Mouse (Mus musculus) ES-E14 (cell line): Measurements from ENCODE around the gene Ptpru. TPM values are rescaled to one million over a fixed set of nuclear protein-coding genes. Genes with fewer than 3 reads are reported as not detected.

Experiments used
- DNase-seq: peaks from one replicate; pipeline ENCODE4 v3.0.0-alpha.2; 2013; ENCODE audit warnings: low read depth, low spot score
- H3K27ac ChIP-seq: 2 replicates; pipeline ENCODE4 v1.5.1; 2012; ENCODE audit warnings: low read depth, mild to moderate bottlenecking, low read length, moderate library complexity, mixed read lengths; ENCODE audit not compliant: poor library complexity, insufficient read depth, severe bottlenecking
- H3K36me3 ChIP-seq: 2 replicates; pipeline ENCODE4 v1.6.1; 2012; ENCODE audit warnings: mild to moderate bottlenecking, low read length, moderate library complexity, mixed read lengths; ENCODE audit not compliant: control insufficient read depth, poor library complexity, insufficient read depth, severe bottlenecking
- H3K4me1 ChIP-seq, 2 experiments: fragments of 150-350 bp in 1 of 2; sonication (generic) in 1 of 2; 2 replicates each; pipeline ENCODE4 v1.6.1; 2012; ENCODE audit warnings: low read length in 2 of 2, mild to moderate bottlenecking in 1 of 2, mixed read lengths in 1 of 2; ENCODE audit not compliant: control insufficient read depth in 2 of 2, insufficient read depth in 2 of 2, poor library complexity in 1 of 2
- H3K4me3 ChIP-seq, 2 experiments: fragments of 150-350 bp in 1 of 2; sonication (generic) in 1 of 2; 2 replicates each; pipeline ENCODE4 v1.5.1; 2012; ENCODE audit warnings: low read length in 2 of 2, low read depth in 1 of 2, mild to moderate bottlenecking in 1 of 2, mixed read lengths in 1 of 2; ENCODE audit not compliant: insufficient read depth in 1 of 2, poor library complexity in 1 of 2, severe bottlenecking in 1 of 2
- H3K9ac ChIP-seq: 2 replicates; pipeline ENCODE4 v1.6.1; 2012; ENCODE audit warnings: low read depth, mild to moderate bottlenecking, low read length, mixed read lengths; ENCODE audit not compliant: poor library complexity, insufficient read depth, severe bottlenecking
- H3K9me3 ChIP-seq: fragments of 150-350 bp; sonication (generic); 2 replicates; pipeline ENCODE4 v1.6.1; 2012; ENCODE audit warnings: low read depth, mild to moderate bottlenecking, low read length; ENCODE audit not compliant: control insufficient read depth, insufficient read depth
- CHD2 ChIP-seq: IDR thresholded peaks from 2 replicates; pipeline ENCODE4 v1.6.1; 2014; ENCODE audit warnings: mild to moderate bottlenecking, low read depth, low read length, inconsistent platforms
- HCFC1 ChIP-seq: IDR thresholded peaks from 2 replicates; pipeline ENCODE4 v1.6.1; 2012; ENCODE audit warnings: low read length, inconsistent platforms, borderline replicate concordance; ENCODE audit not compliant: insufficient read depth
- MAFK ChIP-seq: IDR thresholded peaks from 2 replicates; pipeline ENCODE4 v1.6.1; 2014; ENCODE audit warnings: mild to moderate bottlenecking, low read depth, low read length, inconsistent platforms; ENCODE audit not compliant: insufficient read depth
- ZC3H11A ChIP-seq: IDR thresholded peaks from 2 replicates; pipeline ENCODE4 v1.6.1; 2012; ENCODE audit warnings: low read depth, mild to moderate bottlenecking, inconsistent platforms, low read length, borderline replicate concordance
- ZNF384 ChIP-seq: IDR thresholded peaks from 2 replicates; pipeline ENCODE4 v1.6.1; 2012; ENCODE audit warnings: low read depth, low read length, inconsistent platforms
- in situ Hi-C, 2 experiments: fragments of 600-800 bp; cut with MboI; formaldehyde crosslinking; loops; one replicate each; pipeline ENCODE4 v1.15.1; 2025; ENCODE audit warnings: low sequenced_read_pairs in 2 of 2, inconsistent platforms in 1 of 2; ENCODE audit not compliant: unreplicated experiment in 2 of 2
- total RNA-seq: library from RNA; depleted of rRNA; stranded (reverse); fragments of 300-350 nt; gene quantifications from 2 replicates; pipeline ENCODE4 v1.2.3, GENCODE M21; 2012

Ptpru gene
- total RNA-seq, 1 experiment, result 11.2 TPM

GRCm38 (mm10) chr4:131879692-131880091 lies 41.6 kb upstream of the Ptpru start:
- no peak overlapping the region for H3K4me3 ChIP-seq
- TF ChIP-seq HCFC1 (no peak), ZNF384 (no peak), CHD2 (no peak), MAFK (no peak), ZC3H11A (no peak)
- H3K9ac ChIP-seq, result no peak overlapping the region
- peaks cover 5 to 14% of the 10 kb centered on the region in 2 experiments; a peak in 3 of 4 replicates for H3K4me1 ChIP-seq
- H3K36me3 ChIP-seq, result no peaks in the 10 kb centered on the region
- no peak overlapping the region for H3K27ac ChIP-seq
- no peaks in the 10 kb centered on the region for H3K9me3 ChIP-seq
- no peak for DNase-seq
- in situ Hi-C loops, result no loop called here

- Histone ChIP-seq H3K27ac (no peak overlapping the region), H3K9ac (no peak overlapping the region), H3K36me3 (no peaks in the 10 kb centered on the region), H3K4me3 (no peak overlapping the region), H3K9me3 (no peaks in the 10 kb centered on the region), H3K4me1 (peaks cover 5 to 14% of the 10 kb centered on the region in 2 experiments; a peak in 3 of 4 replicates)
- in situ Hi-C loops, result no loop called here
- TF ChIP-seq MAFK (no peak), ZNF384 (no peak), HCFC1 (no peak), ZC3H11A (no peak)
- DNase-seq, result no peak
Measured at GRCm38 (mm10) chr4:131876836-131877235, 38.7 kb upstream of the Ptpru start.

DNA sequence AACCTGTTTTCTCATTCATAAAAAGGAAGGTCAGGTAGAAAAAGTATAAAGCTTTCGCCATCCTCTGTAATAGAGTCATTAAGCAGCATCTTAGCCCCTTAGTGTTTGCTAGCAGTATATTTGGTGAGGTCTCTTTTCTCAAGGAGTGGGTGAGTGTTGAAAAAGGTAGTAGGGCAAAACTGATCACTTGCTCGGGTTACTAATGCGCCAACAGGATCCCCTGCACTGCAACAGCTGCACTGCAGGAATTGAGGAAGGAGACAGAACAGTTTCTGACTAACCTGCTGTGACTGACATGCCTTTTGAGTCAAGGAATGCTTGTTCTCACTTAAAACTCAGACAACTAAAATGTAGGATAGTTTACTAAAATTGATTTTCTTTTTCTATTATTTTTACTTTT lies 37.2 kb upstream of the Ptpru start:
- TF ChIP-seq ZNF384 (no peak), ZC3H11A (no peak), HCFC1 (no peak), CHD2 (no peak), MAFK (no peak)
- Histone ChIP-seq H3K4me3 (peak overlapping the region in 1 of 2 experiments; percentile 99; a peak in 2 of 4 replicates), H3K27ac (no peak overlapping the region), H3K9me3 (no peaks in the 10 kb centered on the region), H3K4me1 (peaks cover 5 to 14% of the 10 kb centered on the region in 2 experiments; a peak in 3 of 4 replicates), H3K36me3 (peaks cover 1% of the 10 kb centered on the region; the same call in 1 of the 2 replicates), H3K9ac (no peak overlapping the region; the same call in 1 of the 2 replicates)
- in situ Hi-C loops, result no loop called here
- DNase-seq, result no peak

GRCm38 (mm10) chr4:131874567-131874966 lies 36.5 kb upstream of the Ptpru start:
- in situ Hi-C loops, result no loop called here
- no peak for DNase-seq
- H3K9me3 ChIP-seq, result no peaks in the 10 kb centered on the region
- peaks cover 5 to 14% of the 10 kb centered on the region in 2 experiments; a peak in 3 of 4 replicates for H3K4me1 ChIP-seq
- H3K36me3 ChIP-seq, result peaks cover 2% of the 10 kb centered on the region; the same call in 1 of the 2 replicates
- H3K9ac ChIP-seq, result peak overlapping the region; percentile 100
- TF ChIP-seq ZC3H11A (no peak), HCFC1 (no peak), ZNF384 (no peak), MAFK (no peak), CHD2 (no peak)
- peak overlapping the region; percentile 98 to 99 for H3K4me3 ChIP-seq
- no peak overlapping the region for H3K27ac ChIP-seq

DNA sequence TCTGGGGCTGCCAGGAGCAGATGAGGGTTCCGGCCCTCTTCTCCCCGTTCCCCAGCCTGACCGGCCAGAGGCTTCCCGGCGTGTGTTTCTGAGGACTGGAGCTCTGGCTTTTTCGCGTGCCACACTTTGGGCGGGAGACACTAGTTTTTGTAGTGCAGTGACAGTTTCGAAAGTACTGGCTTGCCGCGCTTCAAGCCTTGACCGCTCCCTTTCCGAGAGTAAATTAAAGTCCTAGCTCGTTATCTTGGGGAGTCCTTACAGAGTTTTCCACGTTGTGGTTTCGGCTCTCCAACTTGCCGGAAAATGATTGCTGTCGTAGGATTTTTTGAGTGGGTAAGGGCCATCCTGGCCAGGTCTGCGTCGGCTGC lies 36.1 kb upstream of the Ptpru start:
- DNase-seq, result peak; percentile 24
- H3K36me3 ChIP-seq, result peaks cover 2% of the 10 kb centered on the region; the same call in 1 of the 2 replicates
- TF ChIP-seq HCFC1 (no peak), ZC3H11A (no peak), MAFK (no peak), ZNF384 (no peak), CHD2 (no peak)
- H3K4me1 ChIP-seq, result peaks cover 5 to 14% of the 10 kb centered on the region in 2 experiments; a peak in 3 of 4 replicates
- in situ Hi-C loops, result no loop called here
- no peaks in the 10 kb centered on the region for H3K9me3 ChIP-seq
- peak overlapping the region; percentile 98 to 99 for H3K4me3 ChIP-seq
- H3K27ac ChIP-seq, result peak overlapping the region; percentile 97
- H3K9ac ChIP-seq, result peak overlapping the region; percentile 100
